Mouse (Mus musculus) myocyte (in vitro differentiated cells): ENCODE measurements at regions not wholly inside any gene's neighbourhood (a gene's known extent, or its start where the extent isn't known, plus 50 kb on each side); places are given as distances from the start of the nearest gene placed in this dataset.

Experiments
- CEBPB ChIP-seq: IDR thresholded peaks from 2 replicates; pipeline ENCODE4 v1.6.1; 2011; ENCODE audit warnings: mild to moderate bottlenecking, moderate library complexity; ENCODE audit not compliant: poor library complexity, insufficient read depth, severe bottlenecking
- E2F4 ChIP-seq: IDR thresholded peaks from one replicate; pipeline ENCODE4 v1.6.1; 2011; ENCODE audit warnings: mild to moderate bottlenecking, control low read depth, moderate library complexity; ENCODE audit not compliant: insufficient read depth
- MAX ChIP-seq: IDR thresholded peaks from one replicate; pipeline ENCODE4 v1.6.1; 2011; ENCODE audit warnings: low read depth, mild to moderate bottlenecking, control low read depth
- MYOG ChIP-seq, 3 experiments: IDR thresholded peaks; one replicate each; pipeline ENCODE4 v1.6.1; 2011; ENCODE audit warnings: control low read depth in 2 of 3, low read depth in 2 of 3, mild to moderate bottlenecking in 2 of 3; ENCODE audit not compliant: insufficient read length in 2 of 3, control insufficient read depth in 1 of 3, insufficient read depth in 1 of 3
- POLR2A ChIP-seq: IDR thresholded peaks from one replicate; pipeline ENCODE4 v1.6.1; 2011; ENCODE audit warnings: low read depth, mild to moderate bottlenecking, control low read depth, moderate library complexity; ENCODE audit not compliant: insufficient read length
- TCF3 ChIP-seq: IDR thresholded peaks from one replicate; pipeline ENCODE4 v1.6.1; 2011; ENCODE audit warnings: low read depth, control low read depth; ENCODE audit not compliant: insufficient read length

- TF ChIP-seq MAX (no peak), TCF3 (no peak), POLR2A (no peak), MYOG (IDR thresholded peaks at IDR 0.05; ENCODE audit: control insufficient read depth in 1 of 3, insufficient read depth in 1 of 3, insufficient read length in 2 of 3, low read depth in 2 of 3) (no peak), CEBPB (no peak), E2F4 (no peak)
These were observed 1568.2 kb downstream of the Efnb2 start for GRCm38 (mm10) chr8:7092831-7093230.
